Mouse (Mus musculus): ENCODE measurements around the gene Cntn5. TPM values are rescaled to one million over a fixed set of nuclear protein-coding genes. Genes with fewer than 3 reads are reported as not detected.

Cntn5 gene
- polyA plus RNA-seq, 1 experiment from 2014 or later: 0.65 TPM

DNA sequence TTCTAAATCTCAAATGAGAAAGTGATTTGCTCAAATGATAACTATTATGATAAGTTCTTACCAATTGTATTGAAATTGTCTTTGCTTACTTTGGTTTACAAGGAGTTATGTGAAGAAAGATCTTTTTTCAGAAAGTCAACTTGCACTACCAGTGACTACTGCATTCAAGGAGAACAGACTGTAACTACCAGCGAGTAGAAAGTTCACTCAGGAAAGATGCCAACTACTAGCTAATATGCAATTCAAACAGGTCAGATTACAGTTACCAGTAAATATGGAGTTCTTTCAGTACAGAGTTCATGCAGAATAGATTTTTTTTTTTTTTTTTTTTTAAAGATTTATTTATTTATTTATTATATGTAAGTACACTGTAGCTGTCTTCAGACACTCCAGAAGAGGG is 795.4 kb downstream of the Cntn5 start:
- WGBS: 97% methylated on average over 1 of the region's 1 CpGs
- no peaks in the 10 kb centered on the region for H3K9me3 ChIP-seq (ENCODE audit: control insufficient read depth, low read length)
- no peak overlapping the region for H3K9ac ChIP-seq (ENCODE audit: low read depth, low read length)
- H3K36me3 ChIP-seq (ENCODE audit: control insufficient read depth, insufficient read depth, low read length): no peaks in the 10 kb centered on the region
- H3K4me2 ChIP-seq (replicated peaks; ENCODE audit: low read depth, low read length): no peak overlapping the region
- H3K27me3 ChIP-seq (ENCODE audit: control insufficient read depth, insufficient read depth, low read length): no peaks in the 10 kb centered on the region
- no peak for ATAC-seq (ENCODE audit: low FRiP score, low TSS enrichment)
- no peak overlapping the region for H3K4me3 ChIP-seq (ENCODE audit: low read length)
- no peaks in the 10 kb centered on the region for H3K4me1 ChIP-seq (ENCODE audit: control insufficient read depth, insufficient read depth, low read length)
- H3K27ac ChIP-seq (ENCODE audit: low read depth, low read length): no peak overlapping the region

DNA sequence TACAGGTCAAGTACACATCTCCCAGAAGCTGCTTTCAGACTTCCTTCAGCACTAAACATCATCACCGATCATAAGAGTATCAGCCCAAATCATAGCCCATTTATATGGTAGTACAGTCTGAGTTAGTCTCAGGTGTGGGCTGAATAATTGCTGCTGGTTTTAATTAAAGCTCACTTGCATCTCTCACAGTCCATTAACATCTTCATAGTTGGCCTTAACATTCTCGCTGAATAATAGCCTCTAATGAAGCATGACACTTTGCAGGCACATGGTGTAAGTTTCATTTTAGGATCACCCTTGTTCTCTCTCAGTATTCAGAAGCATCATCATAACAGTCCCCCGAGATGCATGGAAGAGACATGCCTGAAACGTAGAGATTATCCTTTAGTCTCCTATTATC is 796.7 kb downstream of the Cntn5 start:
- Histone ChIP-seq H3K27me3 (ENCODE audit: control insufficient read depth, insufficient read depth, low read length) (no peaks in the 10 kb centered on the region), H3K4me1 (ENCODE audit: control insufficient read depth, insufficient read depth, low read length) (no peaks in the 10 kb centered on the region), H3K9ac (ENCODE audit: low read depth, low read length) (no peak overlapping the region), H3K36me3 (ENCODE audit: control insufficient read depth, insufficient read depth, low read length) (no peaks in the 10 kb centered on the region), H3K4me3 (ENCODE audit: low read length) (no peak overlapping the region), H3K27ac (ENCODE audit: low read depth, low read length) (no peak overlapping the region), H3K4me2 (replicated peaks; ENCODE audit: low read depth, low read length) (no peak overlapping the region), H3K9me3 (ENCODE audit: control insufficient read depth, low read length) (no peaks in the 10 kb centered on the region)
- 84% methylated on average over 4 of the region's 4 CpGs for WGBS
- ATAC-seq (ENCODE audit: low FRiP score, low TSS enrichment): no peak

DNA sequence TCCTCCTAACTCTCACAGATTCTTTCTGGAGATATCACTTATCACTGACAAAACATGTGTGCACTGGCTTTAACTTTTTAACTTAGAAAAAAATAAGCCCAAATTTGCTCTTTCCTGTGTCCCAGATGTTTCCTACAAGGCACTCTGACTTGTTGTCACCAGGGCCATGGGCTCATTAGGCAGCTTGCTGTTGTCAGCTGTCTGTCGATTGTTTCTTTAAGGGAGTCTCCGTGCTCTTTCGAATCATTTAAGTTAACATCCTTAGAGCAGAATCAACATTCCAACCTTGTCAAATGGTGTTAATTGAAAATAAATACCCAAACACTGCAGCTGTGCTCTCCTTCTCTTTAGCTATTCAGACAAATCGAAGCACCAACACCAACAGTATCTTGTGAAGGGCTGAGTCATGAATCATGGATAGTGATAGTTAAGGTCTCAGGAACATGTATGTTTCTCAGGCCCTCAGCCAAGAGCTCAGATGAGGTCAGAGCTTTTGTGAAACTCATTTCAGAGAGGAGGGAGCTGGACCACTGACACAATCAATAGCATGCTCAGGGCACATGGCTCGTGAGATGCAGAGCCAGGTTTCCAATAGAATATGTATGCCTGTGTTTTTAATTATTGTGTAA is 802.6 kb downstream of the Cntn5 start:
- Histone ChIP-seq H3K27me3 (ENCODE audit: control insufficient read depth, insufficient read depth, low read length) (no peaks in the 10 kb centered on the region), H3K4me1 (ENCODE audit: control insufficient read depth, insufficient read depth, low read length) (no peaks in the 10 kb centered on the region), H3K9ac (ENCODE audit: low read depth, low read length) (no peak overlapping the region), H3K4me2 (replicated peaks; ENCODE audit: low read depth, low read length) (no peak overlapping the region), H3K27ac (ENCODE audit: low read depth, low read length) (no peak overlapping the region), H3K9me3 (ENCODE audit: control insufficient read depth, low read length) (no peaks in the 10 kb centered on the region), H3K36me3 (ENCODE audit: control insufficient read depth, insufficient read depth, low read length) (no peaks in the 10 kb centered on the region), H3K4me3 (ENCODE audit: low read length) (no peak overlapping the region)
- WGBS: 21% methylated on average over 5 of the region's 5 CpGs
- peak; percentile 88 for ATAC-seq (ENCODE audit: low FRiP score, low TSS enrichment)

DNA sequence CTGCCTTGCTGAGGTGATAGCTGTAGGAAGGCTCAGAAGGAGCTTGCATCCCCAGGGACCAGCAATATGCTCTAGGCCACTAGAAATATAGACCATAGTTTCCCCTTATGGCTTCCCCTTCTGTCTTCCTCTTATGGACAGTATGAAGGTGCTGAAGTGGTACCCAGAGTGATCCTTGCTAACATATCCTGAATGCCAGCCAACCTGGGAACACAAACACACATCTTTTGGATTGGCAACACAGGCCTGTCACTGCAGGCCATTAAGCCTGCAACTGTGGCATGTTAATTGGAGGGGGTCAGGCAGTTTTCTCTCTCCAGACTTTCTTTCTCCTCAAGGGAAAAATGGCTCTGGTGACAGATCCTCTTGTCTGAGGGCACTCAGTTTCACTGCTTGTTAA is 828.3 kb downstream of the Cntn5 start:
- Histone ChIP-seq H3K4me2 (replicated peaks; ENCODE audit: low read depth, low read length) (no peak overlapping the region), H3K9ac (ENCODE audit: low read depth, low read length) (no peak overlapping the region)

DNA sequence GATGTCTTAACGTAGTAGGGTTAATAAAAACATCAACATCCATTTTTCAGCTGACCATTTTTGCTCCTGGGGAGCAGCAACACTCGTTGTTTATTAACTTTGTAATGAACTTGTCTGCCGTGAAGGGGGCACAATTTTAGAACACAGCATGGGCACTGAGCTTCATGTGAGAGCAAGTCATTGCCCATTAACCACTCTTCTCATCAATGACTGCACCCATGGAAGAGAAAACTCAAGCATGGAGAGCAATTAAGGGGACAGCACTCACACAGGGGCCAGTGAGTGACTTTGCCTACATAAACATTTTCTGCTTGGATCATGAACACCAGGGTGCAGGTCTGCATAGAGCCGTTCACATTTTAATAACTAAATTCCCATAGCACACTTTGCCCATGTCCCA is 831.2 kb downstream of the Cntn5 start:
- H3K9ac ChIP-seq (ENCODE audit: low read depth, low read length): no peak overlapping the region
- no peaks in the 10 kb centered on the region for H3K9me3 ChIP-seq (ENCODE audit: control insufficient read depth, low read length)
- no peaks in the 10 kb centered on the region for H3K27me3 ChIP-seq (ENCODE audit: control insufficient read depth, insufficient read depth, low read length)
- no peak overlapping the region for H3K4me3 ChIP-seq (ENCODE audit: low read length)
- no peak overlapping the region for H3K27ac ChIP-seq (ENCODE audit: low read depth, low read length)
- no peak overlapping the region for H3K4me2 ChIP-seq (replicated peaks; ENCODE audit: low read depth, low read length)
- ATAC-seq (ENCODE audit: low FRiP score, low TSS enrichment): no peak
- no peaks in the 10 kb centered on the region for H3K4me1 ChIP-seq (ENCODE audit: control insufficient read depth, insufficient read depth, low read length)
- H3K36me3 ChIP-seq (ENCODE audit: control insufficient read depth, insufficient read depth, low read length): no peaks in the 10 kb centered on the region
- WGBS: 70% methylated on average over 4 of the region's 4 CpGs

More for the DNA sequence above, 828.3 kb downstream of the Cntn5 start:
- no peaks in the 10 kb centered on the region for H3K9me3 ChIP-seq (ENCODE audit: control insufficient read depth, low read length)
- no peak for ATAC-seq (ENCODE audit: low FRiP score, low TSS enrichment)
- H3K36me3 ChIP-seq (ENCODE audit: control insufficient read depth, insufficient read depth, low read length): no peaks in the 10 kb centered on the region
- H3K4me1 ChIP-seq (ENCODE audit: control insufficient read depth, insufficient read depth, low read length): no peaks in the 10 kb centered on the region
- no peak overlapping the region for H3K4me3 ChIP-seq (ENCODE audit: low read length)
- no peaks in the 10 kb centered on the region for H3K27me3 ChIP-seq (ENCODE audit: control insufficient read depth, insufficient read depth, low read length)
- no peak overlapping the region for H3K27ac ChIP-seq (ENCODE audit: low read depth, low read length)

DNA sequence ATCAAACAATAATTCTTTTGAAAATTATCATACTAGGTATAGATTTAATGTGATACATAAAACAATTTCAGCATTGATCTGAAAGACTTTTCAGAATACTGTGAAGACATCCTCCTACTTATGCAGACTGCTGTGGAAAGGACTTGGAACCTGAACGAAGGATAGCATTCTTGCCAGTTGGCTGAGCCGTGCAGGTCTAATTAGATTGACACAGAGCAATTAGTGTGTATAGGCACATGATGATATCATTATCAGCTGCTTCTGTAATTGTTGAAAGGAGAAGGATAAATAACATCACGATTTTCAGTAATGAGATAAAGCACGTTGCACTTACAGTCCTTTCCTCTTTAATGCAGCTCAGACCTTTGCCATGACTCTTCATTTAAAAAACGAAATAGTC is 831.7 kb downstream of the Cntn5 start:
- no peak overlapping the region for H3K4me3 ChIP-seq (ENCODE audit: low read length)
- no peak overlapping the region for H3K9ac ChIP-seq (ENCODE audit: low read depth, low read length)
- H3K4me2 ChIP-seq (replicated peaks; ENCODE audit: low read depth, low read length): no peak overlapping the region
- no peaks in the 10 kb centered on the region for H3K27me3 ChIP-seq (ENCODE audit: control insufficient read depth, insufficient read depth, low read length)
- H3K9me3 ChIP-seq (ENCODE audit: control insufficient read depth, low read length): no peaks in the 10 kb centered on the region
- ATAC-seq (ENCODE audit: low FRiP score, low TSS enrichment): no peak
- WGBS: 72% methylated on average over 5 of the region's 5 CpGs
- H3K4me1 ChIP-seq (ENCODE audit: control insufficient read depth, insufficient read depth, low read length): no peaks in the 10 kb centered on the region
- no peaks in the 10 kb centered on the region for H3K36me3 ChIP-seq (ENCODE audit: control insufficient read depth, insufficient read depth, low read length)
- no peak overlapping the region for H3K27ac ChIP-seq (ENCODE audit: low read depth, low read length)

DNA sequence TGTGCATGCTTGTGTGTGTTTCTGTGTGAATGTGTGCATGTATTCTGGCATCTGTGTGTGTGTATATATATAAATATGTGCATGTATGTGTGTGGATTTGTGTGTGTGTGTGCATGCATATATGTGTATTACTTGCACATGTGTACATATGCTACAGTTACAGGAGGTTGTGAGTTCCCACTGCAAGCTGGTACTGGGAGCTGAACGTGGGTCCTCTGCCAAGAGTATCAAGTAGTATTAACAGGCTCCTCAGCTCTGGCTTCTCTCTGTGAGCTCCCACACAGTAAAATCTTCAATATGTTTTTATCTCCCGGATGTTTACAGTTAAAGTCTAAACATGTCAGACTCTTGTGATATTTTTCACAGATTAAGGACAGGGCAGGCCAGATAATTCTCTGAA is 833.3 kb downstream of the Cntn5 start:
- 78% methylated on average over 2 of the region's 2 CpGs for WGBS
- H3K9ac ChIP-seq (ENCODE audit: low read depth, low read length): no peak overlapping the region

DNA sequence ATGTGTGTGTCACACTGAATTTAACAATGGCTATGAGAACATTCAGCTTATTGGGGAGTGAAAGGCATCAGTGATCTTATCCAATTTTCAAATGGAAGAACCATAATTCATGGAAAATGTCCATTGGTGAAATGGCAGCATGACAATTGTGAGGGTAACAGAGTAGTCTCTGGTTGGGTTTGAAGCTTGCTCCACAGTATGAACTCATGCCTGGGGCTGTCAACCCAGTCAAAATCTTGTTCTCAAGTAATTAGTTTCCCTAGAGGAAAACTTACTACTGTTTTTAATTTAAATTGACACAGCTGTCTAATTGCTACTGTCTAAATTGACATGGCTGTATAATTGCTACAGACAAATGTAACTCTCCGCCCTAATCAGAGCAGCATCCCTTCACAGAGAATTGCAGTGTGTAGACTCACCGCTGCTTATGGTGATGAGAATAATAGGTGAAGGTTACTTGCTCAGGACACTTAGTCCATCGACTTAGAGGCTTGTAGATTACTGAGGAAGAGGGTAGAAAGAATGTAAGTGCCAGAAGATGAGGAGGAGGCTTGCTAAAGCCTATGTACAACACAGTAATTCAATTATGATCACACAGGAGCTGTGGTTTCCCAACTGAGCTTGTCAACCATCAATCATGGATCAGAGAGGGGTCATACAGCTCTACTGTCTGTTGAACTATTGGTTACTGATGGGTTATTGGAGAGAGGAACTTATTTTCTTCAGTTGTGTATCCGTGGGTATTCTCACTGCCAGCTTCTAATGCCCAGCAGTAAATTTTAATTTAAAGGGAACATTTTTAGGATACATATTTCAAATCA is 859.4 kb downstream of the Cntn5 start:
- H3K4me3 ChIP-seq (ENCODE audit: low read length): no peak overlapping the region
- WGBS: 83% methylated on average over 4 of the region's 4 CpGs
- no peak overlapping the region for H3K4me2 ChIP-seq (replicated peaks; ENCODE audit: low read depth, low read length)
- ATAC-seq (ENCODE audit: low FRiP score, low TSS enrichment): no peak
- H3K36me3 ChIP-seq (ENCODE audit: control insufficient read depth, insufficient read depth, low read length): no peaks in the 10 kb centered on the region
- H3K4me1 ChIP-seq (ENCODE audit: control insufficient read depth, insufficient read depth, low read length): no peaks in the 10 kb centered on the region
- H3K27me3 ChIP-seq (ENCODE audit: control insufficient read depth, insufficient read depth, low read length): no peaks in the 10 kb centered on the region
- H3K9me3 ChIP-seq (ENCODE audit: control insufficient read depth, low read length): no peaks in the 10 kb centered on the region
- H3K9ac ChIP-seq (ENCODE audit: low read depth, low read length): no peak overlapping the region
- no peak overlapping the region for H3K27ac ChIP-seq (ENCODE audit: low read depth, low read length)

More for the DNA sequence above, 833.3 kb downstream of the Cntn5 start:
- ATAC-seq (ENCODE audit: low FRiP score, low TSS enrichment): no peak
- H3K4me1 ChIP-seq (ENCODE audit: control insufficient read depth, insufficient read depth, low read length): no peaks in the 10 kb centered on the region
- H3K36me3 ChIP-seq (ENCODE audit: control insufficient read depth, insufficient read depth, low read length): no peaks in the 10 kb centered on the region
- H3K27me3 ChIP-seq (ENCODE audit: control insufficient read depth, insufficient read depth, low read length): no peaks in the 10 kb centered on the region
- no peak overlapping the region for H3K4me2 ChIP-seq (replicated peaks; ENCODE audit: low read depth, low read length)
- no peaks in the 10 kb centered on the region for H3K9me3 ChIP-seq (ENCODE audit: control insufficient read depth, low read length)
- H3K27ac ChIP-seq (ENCODE audit: low read depth, low read length): no peak overlapping the region
- H3K4me3 ChIP-seq (ENCODE audit: low read length): no peak overlapping the region

DNA sequence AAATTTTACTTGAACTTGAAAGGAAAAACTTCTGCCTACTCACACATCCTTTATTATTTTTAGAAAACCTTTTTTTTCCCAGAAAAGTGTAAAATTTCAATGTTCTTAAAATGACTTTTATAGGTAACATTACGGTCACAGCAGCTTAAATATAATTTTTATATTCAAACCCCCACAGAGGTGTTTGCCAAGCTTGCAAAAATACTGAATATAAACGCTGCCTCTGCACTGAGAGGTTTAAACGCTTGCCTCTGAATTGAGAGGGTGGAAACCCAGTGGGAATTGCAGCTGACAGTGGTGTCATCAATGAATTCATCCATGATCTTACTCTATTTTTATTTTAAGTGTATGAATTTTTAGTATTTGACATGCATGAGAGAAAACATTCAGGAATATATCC is 861.6 kb downstream of the Cntn5 start:
- Histone ChIP-seq H3K36me3 (ENCODE audit: control insufficient read depth, insufficient read depth, low read length) (no peaks in the 10 kb centered on the region), H3K9me3 (ENCODE audit: control insufficient read depth, low read length) (no peaks in the 10 kb centered on the region), H3K4me3 (ENCODE audit: low read length) (no peak overlapping the region), H3K4me2 (replicated peaks; ENCODE audit: low read depth, low read length) (no peak overlapping the region), H3K9ac (ENCODE audit: low read depth, low read length) (no peak overlapping the region), H3K4me1 (ENCODE audit: control insufficient read depth, insufficient read depth, low read length) (no peaks in the 10 kb centered on the region), H3K27me3 (ENCODE audit: control insufficient read depth, insufficient read depth, low read length) (no peaks in the 10 kb centered on the region), H3K27ac (ENCODE audit: low read depth, low read length) (no peak overlapping the region)
- no peak for ATAC-seq (ENCODE audit: low FRiP score, low TSS enrichment)
- 89% methylated on average over 3 of the region's 3 CpGs for WGBS

All from kidney, embryonic 14.5 days (tissue).